Mouse (Mus musculus) cerebellum, adult 2 months (tissue): ENCODE data around the gene Clip4.

Experiments used
- CTCF ChIP-seq: fragments of 200-500 bp; IDR thresholded peaks from 2 replicates; pipeline ENCODE4 v1.5.1; 2011; ENCODE audit warnings: low read depth, mild to moderate bottlenecking, control low read depth, low read length, moderate library complexity, borderline replicate concordance; ENCODE audit not compliant: insufficient read depth
- POLR2A ChIP-seq: fragments of 200-500 bp; IDR thresholded peaks from 2 replicates; pipeline ENCODE4 v1.6.1; 2011; ENCODE audit warnings: low read length, control low read depth, borderline replicate concordance; ENCODE audit not compliant: insufficient read depth

DNA sequence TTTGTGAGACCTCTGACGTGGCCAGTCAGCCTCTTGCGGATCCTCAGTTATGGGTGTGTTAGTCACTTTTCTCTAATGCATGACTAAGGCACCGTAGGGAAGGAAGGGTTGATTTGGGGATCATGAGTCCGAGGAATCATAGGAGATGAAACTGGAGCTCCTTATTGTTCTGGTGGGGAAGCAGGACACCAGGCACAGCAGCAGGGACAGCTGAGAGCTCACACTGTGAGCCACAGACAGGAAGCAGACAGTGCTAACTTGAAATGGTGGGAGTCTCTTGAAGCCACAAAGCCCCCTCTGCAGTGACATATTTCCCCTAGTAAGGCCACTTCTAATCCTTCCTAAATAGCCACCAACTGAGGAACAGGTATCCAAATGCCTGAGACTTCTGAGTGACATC, 22.8 kb downstream of the Clip4 start:
- no peak for TF ChIP-seq POLR2A
- TF ChIP-seq CTCF = no peak
